Mouse (Mus musculus): Measurements from ENCODE around the gene D6Ertd527e. TPM values are rescaled to one million over a fixed set of nuclear protein-coding genes. Genes with fewer than 3 reads are reported as not detected.
"Not testable (repeated sequence)": the region's sequence is repeated elsewhere in the genome, so short reads cannot be mapped to it uniquely, and the experiment has no call there.

D6Ertd527e gene
- total RNA-seq (2021), result not detected

DNA sequence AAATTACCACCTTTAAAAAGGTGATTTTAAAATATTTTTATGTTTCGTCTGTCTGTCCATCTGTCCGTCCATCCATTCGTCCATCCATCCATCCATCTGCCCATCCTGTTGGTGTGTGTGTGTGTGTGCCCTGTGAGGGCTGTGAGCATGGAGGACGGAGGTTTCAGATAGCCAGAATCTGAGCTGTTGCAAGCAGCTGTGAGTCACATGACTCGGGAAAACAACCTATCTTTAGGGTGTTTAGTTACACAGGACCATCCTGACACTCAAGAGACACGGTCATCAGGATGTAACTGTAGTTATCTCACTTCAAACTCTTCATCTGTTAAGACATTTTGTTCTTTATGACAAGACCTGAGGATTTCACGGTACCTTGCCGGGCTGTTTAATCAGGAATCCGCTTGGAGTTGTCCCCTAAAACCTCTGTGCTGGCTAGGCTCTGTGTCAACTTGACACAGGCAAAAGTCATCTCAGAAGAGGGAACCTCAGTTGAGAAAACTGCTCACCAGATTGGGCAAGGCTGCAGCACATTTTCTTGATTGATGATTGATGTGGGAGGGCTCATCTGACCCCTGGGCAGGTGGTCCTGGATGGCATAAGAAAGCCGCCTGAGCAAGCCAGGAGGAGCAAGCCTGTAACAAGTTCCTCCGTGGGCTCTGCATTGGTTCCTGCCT lies at the start of gene D6Ertd527e:
TSS of gene D6Ertd527e (plus strand) at position 624 of the 674 bp plus-strand sequence.
- no peak for DNase-seq
- intact Hi-C loops (cut with DNase I), result loop anchor here (5.0 to 10.0 kb wide), 2 partner anchors 111 to 133 kb away; no protein-coding TSS in a partner anchor

GRCm38 (mm10) chr6:87059754-87060153 lies 44.8 kb upstream of the D6Ertd527e start:
- intact Hi-C loops (cut with DNase I), result no loop called here
- no peak for DNase-seq

GRCm38 (mm10) chr6:87063586-87063985 lies 41.0 kb upstream of the D6Ertd527e start:
- no peak for DNase-seq
- intact Hi-C loops (cut with DNase I), result no loop called here

- intact Hi-C loops (cut with DNase I), result no loop called here
Measured at GRCm38 (mm10) chr6:87068209-87068608, 36.3 kb upstream of the D6Ertd527e start.

GRCm38 (mm10) chr6:87069195-87069900 lies 35.2 kb upstream of the D6Ertd527e start:
- intact Hi-C loops (cut with DNase I), result no loop called here

More at GRCm38 (mm10) chr6:87068209-87068608, 36.3 kb upstream of the D6Ertd527e start:
- no peak for DNase-seq

GRCm38 (mm10) chr6:87070641-87071040 lies 33.9 kb upstream of the D6Ertd527e start:
- no peak for DNase-seq
- intact Hi-C loops (cut with DNase I), result no loop called here

More at GRCm38 (mm10) chr6:87069195-87069900, 35.2 kb upstream of the D6Ertd527e start:
- DNase-seq, result no peak

- intact Hi-C loops (cut with DNase I), result no loop called here
- DNase-seq, result no peak
Measured at GRCm38 (mm10) chr6:87072759-87073158, 31.8 kb upstream of the D6Ertd527e start.

DNA sequence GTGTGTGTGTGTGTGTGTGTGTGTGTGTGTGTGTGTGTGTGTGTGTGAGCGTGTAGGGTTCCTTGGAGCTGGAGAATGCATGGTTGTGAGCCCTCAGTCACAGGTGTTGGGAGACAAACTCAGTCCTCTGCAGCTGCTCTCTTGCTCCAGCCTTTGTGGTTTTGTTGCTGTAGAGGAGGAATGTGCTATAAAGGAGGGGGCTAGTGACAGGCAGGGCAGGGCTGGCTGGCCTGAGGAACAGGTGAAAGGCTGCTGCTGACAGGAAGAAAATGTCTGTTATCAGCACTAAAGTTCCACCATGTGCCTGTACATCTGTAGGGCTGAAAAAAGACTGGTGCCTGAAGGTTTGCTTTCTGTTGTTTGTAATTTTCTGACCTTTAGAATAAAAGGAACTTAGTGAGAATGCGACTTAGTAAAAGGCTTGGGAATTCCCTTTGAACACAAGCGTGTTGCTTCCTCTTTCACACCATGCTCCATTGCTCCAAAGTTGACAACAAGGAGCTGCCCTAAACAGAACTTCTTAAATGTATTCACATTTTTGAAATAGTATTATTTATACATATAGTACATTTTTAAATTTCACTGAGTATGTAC lies 29.4 kb upstream of the D6Ertd527e start:
- intact Hi-C loops (cut with DNase I), result no loop called here
- no peak for DNase-seq

DNA sequence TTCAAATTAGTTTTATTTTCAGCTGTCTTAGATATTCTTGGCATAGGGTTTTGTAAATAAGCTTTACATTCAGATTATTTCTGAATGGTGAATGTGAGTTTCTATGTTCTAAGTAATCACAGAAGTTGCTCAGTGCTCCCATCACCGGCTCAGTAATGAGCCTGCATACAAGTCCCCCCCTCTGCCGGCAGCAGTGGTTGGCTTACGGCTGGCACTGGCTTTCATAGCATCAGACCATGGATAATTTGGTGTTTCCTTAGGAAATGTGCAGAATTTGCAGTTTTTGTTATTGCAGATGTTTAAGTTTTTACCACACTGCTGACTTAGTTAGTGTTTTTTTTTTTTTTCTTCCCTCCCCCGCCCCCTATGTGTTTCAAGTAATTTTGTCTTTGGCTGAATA lies 25.1 kb upstream of the D6Ertd527e start:
- no peak for DNase-seq
- intact Hi-C loops (cut with DNase I), result no loop called here

- no peak for DNase-seq
- intact Hi-C loops (cut with DNase I), result no loop called here
Measured at GRCm38 (mm10) chr6:87085026-87085425, 19.5 kb upstream of the D6Ertd527e start.

DNA sequence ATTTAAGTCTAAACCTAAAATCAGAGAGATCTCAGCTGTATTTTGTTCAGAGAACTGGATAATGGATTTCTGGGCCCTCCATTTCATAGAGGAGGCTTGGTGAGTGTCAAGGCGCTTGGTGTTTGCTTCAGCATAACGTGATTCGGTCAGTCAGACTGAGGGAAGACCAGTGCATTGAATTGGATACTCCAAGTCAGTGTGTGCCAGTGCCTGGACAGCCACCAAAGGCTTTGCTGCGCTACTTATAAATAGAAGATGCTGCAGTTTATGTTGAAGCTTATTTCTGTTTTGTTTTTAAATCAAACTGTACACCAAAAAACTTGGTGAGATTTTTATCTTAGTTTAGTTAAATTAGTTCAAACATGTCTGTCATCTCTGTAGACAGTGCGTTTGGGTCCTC lies 16.2 kb upstream of the D6Ertd527e start:
- no peak for DNase-seq
- intact Hi-C loops (cut with DNase I), result no loop called here

- intact Hi-C loops (cut with DNase I), result no loop called here
- no peak for DNase-seq
Measured at GRCm38 (mm10) chr6:87090877-87091276, 13.7 kb upstream of the D6Ertd527e start.

GRCm38 (mm10) chr6:87092476-87092875 lies 12.1 kb upstream of the D6Ertd527e start:
- intact Hi-C loops (cut with DNase I), result no loop called here

DNA sequence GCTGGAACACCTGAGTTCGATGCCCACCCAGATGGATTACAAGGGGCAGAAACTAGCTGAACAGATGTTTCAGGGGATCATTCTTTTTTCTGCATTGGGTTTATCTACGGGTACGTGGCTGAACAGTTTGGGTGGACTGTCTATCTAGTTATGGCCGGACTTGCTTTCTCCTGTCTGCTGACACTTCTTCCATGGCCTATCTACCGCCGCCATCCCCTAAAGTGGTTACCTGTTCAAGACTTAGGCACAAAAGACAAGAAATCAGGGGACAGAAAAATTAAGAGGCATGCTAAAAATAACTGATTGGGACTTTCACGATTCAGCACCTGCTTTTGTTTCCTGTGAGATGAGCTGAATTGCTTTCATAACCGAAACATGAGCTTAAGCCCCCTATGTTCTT lies 10.9 kb upstream of the D6Ertd527e start:
- DNase-seq; intact Hi-C loops (cut with DNase I): not testable (repeated sequence)

More at GRCm38 (mm10) chr6:87092476-87092875, 12.1 kb upstream of the D6Ertd527e start:
- DNase-seq, result no peak

DNA sequence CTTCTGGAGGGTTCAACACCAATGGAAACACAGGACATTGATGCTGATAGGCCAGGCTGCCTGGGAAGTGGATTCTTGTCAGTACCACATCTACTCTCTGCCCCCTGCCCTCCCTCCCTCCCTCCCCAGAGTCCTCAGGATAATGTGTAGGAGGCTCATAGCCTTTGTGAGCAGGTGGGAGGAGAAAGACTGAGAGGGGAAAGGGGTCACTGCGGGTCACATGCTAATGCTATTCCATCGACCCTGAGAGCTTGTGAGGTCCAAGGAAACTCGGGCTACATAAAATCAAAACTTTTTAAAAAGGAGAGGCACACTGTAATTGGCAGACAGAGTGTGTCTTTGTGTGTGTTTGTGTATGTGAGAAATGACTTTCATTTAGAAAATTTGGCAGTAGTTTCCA lies 5.3 kb upstream of the D6Ertd527e start:
- no peak for DNase-seq
- intact Hi-C loops (cut with DNase I), result no loop called here

- no peak for DNase-seq
- intact Hi-C loops (cut with DNase I), result loop anchor here (5.0 to 10.0 kb wide), 2 partner anchors 115 to 138 kb away; no protein-coding TSS in a partner anchor
Measured at GRCm38 (mm10) chr6:87099671-87100296, 4.8 kb upstream of the D6Ertd527e start.

DNA sequence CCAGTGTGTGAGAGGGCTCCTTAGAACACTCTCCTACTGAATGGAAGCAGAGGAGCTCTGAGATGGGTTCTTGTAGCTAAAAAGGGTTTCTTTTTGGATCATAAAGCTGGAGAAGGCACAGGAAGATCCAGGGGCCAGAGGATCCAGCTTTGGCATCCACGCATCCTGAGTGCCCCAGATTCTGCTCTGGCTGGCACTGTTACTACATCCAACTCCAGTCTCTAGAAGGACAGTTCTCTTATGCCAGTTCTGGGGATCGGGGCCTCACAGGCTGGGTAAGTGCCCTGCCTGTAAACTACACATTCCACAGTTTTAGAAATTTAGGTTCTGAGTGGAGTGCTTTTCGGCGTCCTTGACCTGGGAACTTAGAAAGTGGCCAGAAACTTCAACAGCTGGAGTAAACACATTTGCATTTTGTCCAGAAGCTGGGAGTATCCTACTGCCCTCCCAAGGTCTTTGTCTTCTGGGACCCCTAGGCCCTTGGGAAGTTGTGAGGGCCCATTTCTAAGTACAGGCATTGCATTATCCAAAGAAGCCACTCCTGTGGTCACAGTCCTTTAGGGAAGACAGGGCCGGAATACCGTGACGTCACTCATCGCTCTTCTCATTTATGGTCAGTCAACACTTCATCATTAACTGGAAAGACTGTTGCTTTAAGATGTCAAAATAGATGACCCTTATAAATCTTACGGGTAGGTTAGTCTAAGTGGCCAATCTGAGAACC lies 4.1 kb upstream of the D6Ertd527e start:
- intact Hi-C loops (cut with DNase I), result loop anchor here (1.0 to 10.0 kb wide), 5 partner anchors 114 to 286 kb away; partner anchors contain the start of gene Antxr1
- no peak for DNase-seq

GRCm38 (mm10) chr6:87101281-87101954 lies 3.1 kb upstream of the D6Ertd527e start:
- DNase-seq, result peak; percentile 86 to 93
- intact Hi-C loops (cut with DNase I), result loop anchor here (1.0 to 10.0 kb wide), 5 partner anchors 113 to 285 kb away; partner anchors contain the start of gene Antxr1

DNA sequence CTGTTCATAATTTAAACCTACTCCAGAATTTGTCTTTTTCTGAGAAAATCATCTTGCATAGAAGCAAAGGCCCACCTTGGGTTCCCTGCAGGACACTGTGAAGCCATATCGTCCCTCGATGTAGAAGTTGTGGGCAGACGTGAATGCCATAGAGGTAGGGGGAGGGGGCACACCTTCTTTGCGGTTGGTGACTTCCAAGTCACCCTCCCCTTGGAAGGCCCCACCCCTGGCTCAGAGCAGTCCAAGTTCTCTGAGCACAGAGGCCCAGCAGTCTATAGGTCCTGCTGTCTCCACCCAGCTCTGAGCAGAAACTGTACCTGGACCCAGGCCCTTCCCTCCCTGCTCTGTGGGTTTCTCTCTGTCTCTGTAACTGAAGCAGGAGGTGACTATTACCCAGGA lies 2.6 kb upstream of the D6Ertd527e start:
- intact Hi-C loops (cut with DNase I), result loop anchor here (1.0 to 10.0 kb wide), 5 partner anchors 113 to 284 kb away; partner anchors contain the start of gene Antxr1
- peak in 1 of 2 experiments; percentile 19 for DNase-seq
